Mouse (Mus musculus) cerebellum, adult 2 months (tissue): Measurements from ENCODE around the gene Wnt2b.

Experiments
- CTCF ChIP-seq: fragments of 200-500 bp; IDR thresholded peaks from 2 replicates; pipeline ENCODE4 v1.5.1; 2011; ENCODE audit warnings: low read depth, mild to moderate bottlenecking, control low read depth, low read length, moderate library complexity, borderline replicate concordance; ENCODE audit not compliant: insufficient read depth
- POLR2A ChIP-seq: fragments of 200-500 bp; IDR thresholded peaks from 2 replicates; pipeline ENCODE4 v1.6.1; 2011; ENCODE audit warnings: low read length, control low read depth, borderline replicate concordance; ENCODE audit not compliant: insufficient read depth

- no peak for TF ChIP-seq CTCF
- no peak for TF ChIP-seq POLR2A
Observed at GRCm38 (mm10) chr3:104906007-104906406, 55.7 kb downstream of the Wnt2b start.
